Mouse (Mus musculus) kidney, embryonic 15.5 days (tissue): ENCODE results near the gene Gm26558. TPM values are rescaled to one million over a fixed set of nuclear protein-coding genes. Genes with fewer than 3 reads are reported as not detected.
A peak's percentile ranks its signal among the peaks of the same experiment; 100 is the strongest.

Source experiments
- ATAC-seq: fragments of 200-750 bp; cut with Nextera tagmentation; replicated peaks from 2 replicates; pipeline ENCODE4 v1.8.0; 2017; ENCODE audit warnings: moderate TSS enrichment; ENCODE audit not compliant: low FRiP score
- H3K27ac ChIP-seq: fragments of 300-500 bp; sonication (generic); 2 replicates; pipeline ENCODE4 v1.5.1; 2015; ENCODE audit warnings: mild to moderate bottlenecking, inconsistent platforms
- H3K27me3 ChIP-seq: fragments of 300-500 bp; sonication (generic); 2 replicates; pipeline ENCODE4 v1.6.1; 2015; ENCODE audit warnings: inconsistent platforms
- H3K36me3 ChIP-seq: fragments of 300-500 bp; sonication (generic); 2 replicates; pipeline ENCODE4 v1.6.1; 2015; ENCODE audit warnings: inconsistent platforms
- H3K4me1 ChIP-seq: fragments of 300-500 bp; sonication (generic); 2 replicates; pipeline ENCODE4 v1.6.1; 2015; ENCODE audit warnings: inconsistent platforms
- H3K4me2 ChIP-seq: fragments of 300-500 bp; sonication (generic); 2 replicates; pipeline ENCODE4 v1.6.1; 2015; ENCODE audit warnings: moderate library complexity, mild to moderate bottlenecking, inconsistent platforms
- H3K4me3 ChIP-seq: fragments of 300-500 bp; sonication (generic); replicated peaks from 2 replicates; pipeline ENCODE4 v1.5.1; 2015; ENCODE audit warnings: mild to moderate bottlenecking, inconsistent platforms
- H3K9ac ChIP-seq: fragments of 300-500 bp; sonication (generic); 2 replicates; pipeline ENCODE4 v1.6.1; 2015; ENCODE audit warnings: mild to moderate bottlenecking, inconsistent platforms
- H3K9me3 ChIP-seq: fragments of 300-500 bp; sonication (generic); replicated peaks from 2 replicates; pipeline ENCODE4 v1.6.1; 2016; ENCODE audit warnings: inconsistent platforms
- WGBS: fragments of 180-500 bp; shearing (Covaris S2); methylation state at CpG from one replicate; pipeline ENCODE4 v1.1.7; 2015; ENCODE audit warnings: mixed read lengths; 5-methylcytosine and 5-hydroxymethylcytosine counted together
- polyA plus RNA-seq: library from polyadenylated mRNA; unstranded; fragments of >200 nt; fragmentation: Nextera tagmentation; extraction: Ambion mirVana; gene quantifications from 2 replicates; pipeline ENCODE4 v1.2.1, GENCODE M21; 2015

Gm26558 gene
- polyA plus RNA-seq, 1 experiment from 2014 or later: 4.8 TPM

DNA sequence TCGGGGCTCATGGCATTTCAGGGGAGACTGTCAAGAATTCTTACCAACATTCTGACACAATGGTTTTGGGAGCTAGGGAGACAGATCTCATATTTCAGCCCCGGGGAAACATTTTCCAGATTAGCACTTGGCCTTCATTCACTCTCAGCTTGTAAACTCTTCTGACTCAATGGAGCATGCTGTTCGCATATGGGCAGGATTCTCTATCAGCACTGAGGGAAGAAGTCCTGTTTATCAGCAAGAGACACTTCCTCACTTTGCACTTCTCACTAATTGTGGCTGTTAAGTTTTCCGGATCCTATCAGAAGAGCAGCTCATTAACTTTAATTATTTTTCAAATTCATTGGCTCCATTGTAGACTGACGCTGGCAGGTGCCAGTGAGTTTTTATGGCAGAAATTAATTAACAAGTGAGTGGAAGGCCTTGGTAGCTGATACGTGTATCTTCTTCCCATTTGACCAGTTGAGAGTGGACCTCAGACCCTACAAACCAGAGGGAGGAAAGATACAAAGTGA, 16.6 kb downstream of the Gm26558 start:
- 59% methylated on average over 6 of the region's 6 CpGs for WGBS
- Histone ChIP-seq H3K4me3 (no peak overlapping the region), H3K9me3 (no peaks in the 10 kb centered on the region), H3K27ac (no peak overlapping the region), H3K27me3 (no peaks in the 10 kb centered on the region), H3K9ac (no peak overlapping the region), H3K36me3 (no peaks in the 10 kb centered on the region), H3K4me1 (no peaks in the 10 kb centered on the region), H3K4me2 (no peak overlapping the region)
- no peak for ATAC-seq

DNA sequence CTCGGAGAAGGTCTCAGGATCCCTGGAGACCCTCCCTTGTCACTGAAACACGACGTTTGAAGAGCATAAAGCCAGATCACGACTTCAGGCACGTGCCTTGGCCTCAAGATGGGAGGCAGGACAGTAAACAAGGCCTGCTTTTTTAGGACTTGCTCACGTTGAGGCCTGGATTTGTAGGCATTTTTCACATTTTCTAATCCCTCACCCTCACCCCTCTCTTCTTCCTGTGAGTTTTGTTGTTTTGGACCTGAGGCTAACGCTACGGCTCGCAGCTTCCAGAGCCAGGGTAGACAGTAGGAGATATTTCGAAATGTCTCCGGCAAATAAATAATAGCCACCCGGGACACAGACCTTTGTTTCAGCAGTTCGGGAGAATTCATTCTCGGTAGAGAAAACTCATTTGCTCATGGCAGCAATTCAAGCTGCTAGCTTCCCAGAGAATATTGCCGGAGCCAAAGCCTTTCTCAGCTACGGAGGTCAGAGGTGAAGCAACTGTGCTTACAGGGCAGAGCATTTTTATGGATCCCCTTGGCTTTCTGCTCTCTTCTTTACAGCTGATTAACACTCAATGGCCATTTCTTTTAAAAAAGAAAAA, 18.8 kb downstream of the Gm26558 start:
- no peaks in the 10 kb centered on the region for H3K36me3 ChIP-seq
- 44% methylated on average over 16 of the region's 16 CpGs for WGBS
- H3K27ac ChIP-seq: no peak overlapping the region
- no peaks in the 10 kb centered on the region for H3K9me3 ChIP-seq
- H3K9ac ChIP-seq: no peak overlapping the region
- no peak for ATAC-seq
- no peak overlapping the region for H3K4me2 ChIP-seq
- H3K27me3 ChIP-seq: no peaks in the 10 kb centered on the region
- H3K4me3 ChIP-seq: no peak overlapping the region
- no peaks in the 10 kb centered on the region for H3K4me1 ChIP-seq

DNA sequence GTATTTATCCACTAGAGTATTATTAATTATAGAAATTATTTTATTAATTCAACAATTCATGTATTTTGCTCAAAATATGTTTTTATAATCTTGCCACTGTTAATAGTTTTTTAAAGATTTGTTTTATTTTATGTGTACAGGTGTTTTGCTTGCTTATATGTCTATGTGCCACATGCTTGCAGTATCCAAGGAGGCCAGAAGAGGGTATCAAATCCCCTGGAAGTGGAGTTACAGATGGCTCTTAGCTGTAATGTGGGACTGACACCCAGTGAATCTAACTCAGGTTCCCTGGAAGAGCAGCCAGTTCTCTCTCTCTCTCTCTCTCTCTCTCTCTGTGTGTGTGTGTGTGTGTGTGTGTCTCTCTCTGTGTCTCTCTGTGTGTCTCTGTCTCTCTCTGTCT, 20.9 kb downstream of the Gm26558 start:
- no peaks in the 10 kb centered on the region for H3K27me3 ChIP-seq
- H3K36me3 ChIP-seq: no peaks in the 10 kb centered on the region
- peaks cover 4% of the 10 kb centered on the region for H3K9me3 ChIP-seq
- no peak overlapping the region for H3K4me3 ChIP-seq
- no peak overlapping the region for H3K27ac ChIP-seq
- no peak overlapping the region for H3K9ac ChIP-seq
- no peaks in the 10 kb centered on the region for H3K4me1 ChIP-seq
- ATAC-seq: no peak
- H3K4me2 ChIP-seq: no peak overlapping the region

DNA sequence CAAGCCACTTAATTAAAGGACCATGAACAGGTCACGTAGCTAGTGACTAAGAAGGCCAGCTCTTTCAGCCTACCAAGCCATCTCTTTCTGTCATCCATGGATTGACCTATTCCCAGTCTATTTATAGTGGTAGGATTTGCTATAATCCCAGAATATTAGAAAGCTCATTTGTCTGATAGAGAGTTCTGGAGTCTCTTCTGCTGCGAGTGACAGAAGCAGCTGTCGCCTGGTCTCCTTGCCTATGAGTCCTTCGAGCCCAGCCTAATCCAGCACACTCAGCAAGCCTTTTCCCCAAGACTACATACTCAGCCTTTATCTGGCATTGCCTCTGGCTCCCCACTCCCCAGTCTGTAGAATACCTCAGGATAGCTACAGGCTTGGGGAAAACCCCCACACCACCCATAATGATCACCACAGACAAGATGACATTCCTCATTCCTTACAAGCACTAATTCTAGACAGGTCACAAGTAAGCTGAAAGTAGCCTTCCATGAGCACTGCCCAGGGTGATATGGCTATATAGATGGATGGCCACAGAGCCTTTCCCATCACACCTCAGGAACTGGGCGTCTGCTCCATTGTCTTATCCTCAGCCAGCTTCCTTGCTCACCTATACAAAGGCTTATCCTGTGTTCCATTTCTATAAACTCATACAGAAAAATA, 27.7 kb downstream of the Gm26558 start:
- H3K27ac ChIP-seq: no peak overlapping the region
- peaks cover 11% of the 10 kb centered on the region for H3K4me1 ChIP-seq
- 91% methylated on average over 5 of the region's 5 CpGs for WGBS
- peaks cover 10% of the 10 kb centered on the region for H3K9me3 ChIP-seq
- H3K27me3 ChIP-seq: no peaks in the 10 kb centered on the region
- ATAC-seq: no peak
- no peak overlapping the region for H3K4me3 ChIP-seq
- H3K9ac ChIP-seq: no peak overlapping the region
- no peaks in the 10 kb centered on the region for H3K36me3 ChIP-seq
- no peak overlapping the region for H3K4me2 ChIP-seq

DNA sequence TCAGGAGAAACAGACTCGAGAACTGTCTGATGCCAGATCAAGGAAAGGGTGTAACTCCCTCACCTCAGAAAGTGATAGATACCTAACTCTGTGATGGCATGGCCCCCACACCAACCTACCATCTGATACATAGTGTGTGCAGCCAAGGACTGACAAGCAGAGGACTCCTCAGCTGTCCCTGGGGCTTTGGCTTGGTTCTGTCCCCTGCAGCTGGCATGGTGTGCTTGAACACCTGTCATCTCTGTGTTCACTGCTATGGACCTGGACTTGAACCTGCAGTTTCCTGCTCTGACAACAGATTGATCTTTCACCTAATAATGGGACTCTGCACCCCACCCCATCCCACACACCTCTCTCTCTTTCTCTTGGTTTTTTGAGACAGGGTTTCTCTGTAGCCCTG, 29.5 kb downstream of the Gm26558 start:
- no peak for ATAC-seq
- H3K4me2 ChIP-seq: no peak overlapping the region

DNA sequence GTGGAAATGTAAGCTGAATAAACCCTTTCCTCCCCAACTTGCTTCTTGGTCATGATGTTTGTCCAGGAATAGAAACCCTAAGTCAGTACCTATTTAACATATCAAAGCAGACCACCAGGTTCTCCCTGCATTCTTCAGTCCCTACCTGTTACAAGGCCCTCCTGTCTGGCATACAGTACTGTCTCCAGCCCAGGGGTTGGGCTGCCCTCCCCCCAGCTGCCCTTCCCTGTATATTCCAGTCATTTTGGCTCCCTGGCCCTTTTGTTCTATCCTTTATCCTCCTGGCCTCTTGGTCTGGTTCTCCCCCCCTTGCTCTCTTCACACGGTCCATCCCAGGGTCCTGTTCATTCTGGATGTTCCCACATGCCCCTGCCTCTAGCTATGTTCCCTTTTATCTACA, 30.6 kb downstream of the Gm26558 start:
- H3K27me3 ChIP-seq: no peaks in the 10 kb centered on the region
- no peak overlapping the region for H3K4me2 ChIP-seq
- no peak for ATAC-seq
- peaks cover 14% of the 10 kb centered on the region for H3K4me1 ChIP-seq
- no peak overlapping the region for H3K9ac ChIP-seq
- H3K9me3 ChIP-seq: peaks cover 6% of the 10 kb centered on the region; the same call in 1 of the 2 replicates
- no peak overlapping the region for H3K27ac ChIP-seq
- no peaks in the 10 kb centered on the region for H3K36me3 ChIP-seq
- no peak overlapping the region for H3K4me3 ChIP-seq
- 76% methylated on average over 1 of the region's 1 CpGs for WGBS

More for the DNA sequence above, 29.5 kb downstream of the Gm26558 start:
- WGBS: 90% methylated on average over 1 of the region's 1 CpGs
- H3K4me1 ChIP-seq: peaks cover 14% of the 10 kb centered on the region
- no peak overlapping the region for H3K9ac ChIP-seq
- no peaks in the 10 kb centered on the region for H3K36me3 ChIP-seq
- H3K27ac ChIP-seq: no peak overlapping the region
- H3K4me3 ChIP-seq: no peak overlapping the region
- peaks cover 10% of the 10 kb centered on the region for H3K9me3 ChIP-seq
- H3K27me3 ChIP-seq: no peaks in the 10 kb centered on the region

DNA sequence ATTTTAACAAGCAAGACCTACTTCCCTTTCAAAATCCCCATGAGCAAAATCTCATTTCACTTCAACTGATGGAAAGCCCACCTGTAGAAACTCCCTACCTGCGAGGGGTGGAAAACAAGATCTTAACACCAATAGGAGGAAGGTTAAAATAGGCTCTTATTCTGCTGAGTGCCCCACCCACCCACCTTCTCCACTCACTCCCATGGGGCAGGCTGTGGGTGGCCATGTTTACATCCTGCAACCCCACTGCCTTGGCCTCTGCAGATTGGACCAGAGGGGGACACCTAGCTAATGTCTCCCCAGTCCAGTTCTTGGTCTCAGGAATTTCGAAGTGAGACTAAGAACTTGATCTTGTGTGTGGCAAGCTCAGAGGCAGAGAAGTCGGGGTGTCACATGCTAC, 32.0 kb downstream of the Gm26558 start:
- Histone ChIP-seq H3K9ac (no peak overlapping the region), H3K27ac (peak overlapping the region; percentile 55), H3K36me3 (no peaks in the 10 kb centered on the region), H3K4me1 (peaks cover 14% of the 10 kb centered on the region), H3K4me2 (peak overlapping the region; percentile 57), H3K27me3 (no peaks in the 10 kb centered on the region), H3K4me3 (peak overlapping the region; percentile 33; the same call in 1 of the 2 replicates), H3K9me3 (no peaks in the 10 kb centered on the region)
- whole genome bisulfite sequencing: 59% methylated on average over 3 of the region's 3 CpGs
- ATAC-seq: no peak; the same call in 1 of the 2 replicates

DNA sequence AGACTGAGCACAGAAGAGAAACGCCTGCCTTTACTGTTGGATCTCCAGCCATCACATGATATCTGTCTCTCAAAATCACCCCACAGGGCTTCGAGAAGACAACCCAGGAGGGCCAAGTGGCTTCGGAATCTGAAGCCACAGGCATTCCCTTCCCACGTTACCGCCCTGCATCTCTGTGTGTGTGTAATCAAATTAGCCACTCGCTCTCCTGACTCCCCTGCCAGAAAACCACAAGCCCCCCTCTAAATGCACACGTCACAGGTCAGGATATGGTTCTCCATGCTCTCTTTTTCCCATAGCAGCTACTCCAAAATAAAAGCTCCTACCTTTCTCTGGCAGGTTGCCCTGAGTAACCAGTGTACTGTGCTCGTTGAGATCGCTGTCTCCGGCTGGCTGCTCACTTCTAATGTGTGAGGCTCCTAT, 32.6 kb downstream of the Gm26558 start:
- H3K27me3 ChIP-seq: no peaks in the 10 kb centered on the region
- peak overlapping the region; percentile 33 for H3K4me3 ChIP-seq
- peak overlapping the region; percentile 55; the same call in 1 of the 2 replicates for H3K27ac ChIP-seq
- peak; percentile 92 for ATAC-seq
- peak overlapping the region; percentile 57 for H3K4me2 ChIP-seq
- 6% methylated on average over 10 of the region's 10 CpGs for WGBS
- H3K9me3 ChIP-seq: no peaks in the 10 kb centered on the region
- H3K36me3 ChIP-seq: no peaks in the 10 kb centered on the region
- H3K9ac ChIP-seq: no peak overlapping the region
- H3K4me1 ChIP-seq: peaks cover 14% of the 10 kb centered on the region

DNA sequence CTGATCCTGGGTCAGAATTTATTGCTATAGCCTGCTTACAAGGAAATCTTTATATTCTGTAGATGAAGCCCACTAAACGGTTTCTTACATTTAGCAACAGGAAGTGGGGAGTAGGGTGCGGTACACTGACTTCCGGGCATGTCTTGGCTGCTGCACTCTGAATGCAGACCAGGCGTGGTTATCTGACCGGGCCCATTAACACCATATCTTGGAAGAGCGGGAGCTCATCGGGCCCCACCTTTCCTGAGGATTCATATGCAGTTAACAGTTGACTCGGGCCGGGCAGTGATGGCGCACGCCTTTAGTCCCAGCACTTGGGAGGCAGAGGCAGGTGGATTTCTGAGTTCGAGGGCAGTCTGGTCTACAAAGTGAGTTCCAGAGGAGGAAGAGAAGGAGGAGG, 33.5 kb downstream of the Gm26558 start:
- no peaks in the 10 kb centered on the region for H3K36me3 ChIP-seq
- no peak overlapping the region for H3K9ac ChIP-seq
- no peak overlapping the region for H3K4me3 ChIP-seq
- no peak for ATAC-seq
- WGBS: 84% methylated on average over 12 of the region's 12 CpGs
- no peaks in the 10 kb centered on the region for H3K9me3 ChIP-seq
- no peak overlapping the region for H3K27ac ChIP-seq
- H3K4me2 ChIP-seq: no peak overlapping the region
- no peaks in the 10 kb centered on the region for H3K27me3 ChIP-seq
- peaks cover 14% of the 10 kb centered on the region for H3K4me1 ChIP-seq

DNA sequence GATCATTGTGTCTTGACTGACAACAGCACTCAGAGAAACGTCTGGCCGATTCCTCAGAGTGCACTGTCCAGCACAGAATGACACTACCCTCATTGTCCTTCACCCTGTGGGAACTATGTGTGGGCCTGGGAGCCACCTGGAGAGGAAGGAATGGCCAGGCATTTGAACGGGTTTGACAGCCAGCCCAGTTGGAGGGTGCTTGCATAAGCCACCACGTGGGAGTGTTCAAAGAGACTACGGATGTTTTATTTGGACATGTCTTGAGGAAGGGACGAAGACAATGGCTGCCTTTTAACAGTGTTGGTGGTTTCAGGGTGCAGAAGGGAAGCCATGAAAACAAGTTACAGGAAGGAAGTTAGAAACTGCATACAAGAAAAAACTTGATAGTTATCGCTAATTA, 36.1 kb downstream of the Gm26558 start:
- Histone ChIP-seq H3K4me3 (no peak overlapping the region), H3K36me3 (no peaks in the 10 kb centered on the region), H3K27ac (no peak overlapping the region), H3K9ac (no peak overlapping the region), H3K4me2 (no peak overlapping the region), H3K27me3 (no peaks in the 10 kb centered on the region), H3K4me1 (peaks cover 14% of the 10 kb centered on the region), H3K9me3 (no peaks in the 10 kb centered on the region)
- no peak for ATAC-seq
- 61% methylated on average over 7 of the region's 7 CpGs for WGBS

DNA sequence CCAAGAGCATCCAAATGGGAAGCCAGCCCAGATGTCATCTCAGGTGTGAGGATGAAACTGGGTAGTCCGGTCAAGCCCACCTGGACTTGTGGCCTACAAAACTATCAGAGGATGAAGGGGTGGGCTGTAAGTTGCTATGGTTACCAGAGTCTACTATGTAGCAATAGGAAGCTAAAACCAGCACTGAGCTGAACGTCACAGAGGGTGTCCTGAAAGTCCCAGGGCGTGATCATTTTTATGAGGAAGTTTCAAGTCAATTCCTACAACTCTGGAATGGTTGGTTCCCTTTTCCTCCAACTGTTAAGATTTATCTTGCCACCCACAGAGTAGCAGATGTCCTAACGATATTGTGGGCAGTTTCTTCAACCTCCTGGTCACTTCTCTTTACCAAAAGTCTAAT, 39.7 kb downstream of the Gm26558 start:
- no peak overlapping the region for H3K27ac ChIP-seq
- H3K9ac ChIP-seq: no peak overlapping the region
- H3K4me1 ChIP-seq: no peaks in the 10 kb centered on the region
- no peak overlapping the region for H3K4me2 ChIP-seq
- no peaks in the 10 kb centered on the region for H3K36me3 ChIP-seq
- H3K27me3 ChIP-seq: no peaks in the 10 kb centered on the region
- H3K4me3 ChIP-seq: no peak overlapping the region
- no peaks in the 10 kb centered on the region for H3K9me3 ChIP-seq
- WGBS: 65% methylated on average over 4 of the region's 4 CpGs
- no peak for ATAC-seq

DNA sequence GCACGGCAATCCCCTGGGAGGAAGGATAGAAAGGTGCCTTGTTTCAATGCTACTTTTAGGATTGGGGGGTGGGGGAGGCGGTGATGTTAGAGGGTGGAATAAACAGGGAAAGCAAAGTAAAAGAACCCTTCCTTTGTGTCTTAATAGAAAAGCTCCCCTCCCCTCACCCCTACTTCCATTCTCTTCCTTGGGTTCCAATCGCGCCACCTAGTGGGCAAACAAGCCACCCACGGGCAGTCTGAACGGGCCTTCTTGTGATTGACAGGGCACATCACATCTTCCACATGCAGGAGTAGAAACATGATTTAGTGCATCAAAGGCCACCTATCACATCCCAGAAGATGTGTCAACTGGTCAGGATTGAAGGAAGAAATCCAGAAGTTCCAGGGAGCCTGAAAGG, 41.7 kb downstream of the Gm26558 start:
- Histone ChIP-seq H3K36me3 (no peaks in the 10 kb centered on the region), H3K4me1 (no peaks in the 10 kb centered on the region), H3K4me3 (no peak overlapping the region), H3K27ac (no peak overlapping the region), H3K4me2 (no peak overlapping the region), H3K27me3 (no peaks in the 10 kb centered on the region), H3K9ac (no peak overlapping the region), H3K9me3 (no peaks in the 10 kb centered on the region)
- WGBS: 23% methylated on average over 6 of the region's 6 CpGs
- no peak for ATAC-seq
